Comparison of ENCODE assay signal across 24 mouse cellular contexts in genomic region chr11:121481129-121481528, GRCm38 (mm10). TPM values are rescaled to one million over a fixed set of nuclear protein-coding genes. Genes with fewer than 3 reads are reported as not detected.
DNase-seq lines count a peak whose midpoint lies in the region; ATAC-seq and TF ChIP-seq lines count a peak whose summit lies in the region.
"Had no signal": no experiment of that assay in that cellular context is flagged by ENCODE, and none has a peak within 500 bp of the region (broad histone marks: within the 10 kb centered on the region; RNA-seq: fewer than 3 reads in every experiment).

No protein-coding gene starts in this region.

- ATAC-seq in liver, embryonic 14.5 days (ENCODE audit: insufficient read depth), result 0 out of 2 replicates have a peak, but pooled peaks have one; percentile 21
- ATAC-seq in stomach, embryonic 16.5 days (ENCODE audit: insufficient read depth, low FRiP score), result no peak
- no peak for ATAC-seq in megakaryocyte, adult 5-6 weeks (ENCODE audit: poor library complexity, severe bottlenecking)
- ATAC-seq: forebrain, embryonic 13.5 days; forebrain, postnatal 0 days had no signal

- H3K4me2 ChIP-seq in liver, embryonic 14.5 days (ENCODE audit: low read depth), result no peak overlapping the region
- H3K4me2 ChIP-seq in stomach, embryonic 16.5 days (ENCODE audit: low read depth, low read length), result no peak overlapping the region
- H3K4me2 ChIP-seq: embryonic facial prominence, embryonic 13.5 days; forebrain, embryonic 13.5 days; hindbrain, embryonic 12.5 days had no signal

- TF ChIP-seq CTCF in liver, embryonic 14.5 days (IDR thresholded peaks at IDR 0.05; ENCODE audit: low read depth), result no peak

- DNase-seq in kidney, adult 9 months, result peak; percentile 30
- no peak for DNase-seq in kidney, postnatal 10 days
- peak; percentile 54 for DNase-seq in gonadal fat pad, adult 2 months (ENCODE audit: low read depth)
- DNase-seq in liver, embryonic 14.5 days (ENCODE audit: low read depth in 3 of 3, low spot score in 3 of 3), result no peak
- DNase-seq in adrenal gland, postnatal 4 days (ENCODE audit: low spot score in 2 of 2), result no peak
- no peak for DNase-seq in cerebellum, postnatal 14 days
- DNase-seq: adrenal gland, adult 2 months; adrenal gland, postnatal 25 days; cerebellum, adult 2 months; cerebellum, postnatal 10 days; embryo, embryonic 11 days; forebrain, postnatal 0 days; gastrocnemius, postnatal 14 days; heart, adult 11 months; heart, postnatal 10 days; heart, postnatal 4 days had no signal

- H3K27me3 ChIP-seq in liver, embryonic 14.5 days (ENCODE audit: control insufficient read depth, insufficient read depth, low read length), result no peaks in the 10 kb centered on the region
- H3K27me3 ChIP-seq in stomach, embryonic 16.5 days (ENCODE audit: control insufficient read depth, insufficient read depth, low read length), result no peaks in the 10 kb centered on the region
- H3K27me3 ChIP-seq: embryonic facial prominence, embryonic 13.5 days; forebrain, embryonic 13.5 days; hindbrain, embryonic 12.5 days had no signal

- peaks cover 11% of the 10 kb centered on the region for H3K36me3 ChIP-seq in liver, embryonic 14.5 days (replicated peaks; ENCODE audit: control insufficient read depth, insufficient read depth, low read depth)
- H3K36me3 ChIP-seq in stomach, embryonic 16.5 days (ENCODE audit: control insufficient read depth, insufficient read depth, low read length), result no peaks in the 10 kb centered on the region

- H3K4me1 ChIP-seq in liver, embryonic 14.5 days (replicated peaks; ENCODE audit: control insufficient read depth in 2 of 2, insufficient read depth in 2 of 2, low read length in 1 of 2), result 0 out of 4 replicates have a peak, but pooled peaks cover 0 to 2% of the 10 kb centered on the region in 2 experiments
- no peaks in the 10 kb centered on the region for H3K4me1 ChIP-seq in stomach, embryonic 16.5 days (ENCODE audit: control insufficient read depth, insufficient read depth, low read length)
- H3K4me1 ChIP-seq: embryonic facial prominence, embryonic 13.5 days; forebrain, embryonic 13.5 days; heart, embryonic 10.5 days; hindbrain, embryonic 12.5 days had no signal

- WGBS in liver, embryonic 14.5 days (ENCODE audit: insufficient replicate concordance), result 72% methylated on average over 2 of the region's 2 CpGs
- 82% methylated on average over 2 of the region's 2 CpGs for WGBS in stomach, embryonic 16.5 days

- no peak for TF ChIP-seq EP300 in liver, embryonic 14.5 days (IDR thresholded peaks at IDR 0.05; ENCODE audit: low read depth)

- no peaks in the 10 kb centered on the region for H3K9me3 ChIP-seq in liver, embryonic 14.5 days (ENCODE audit: control insufficient read depth, low read length)
- no peaks in the 10 kb centered on the region for H3K9me3 ChIP-seq in stomach, embryonic 16.5 days (replicated peaks; ENCODE audit: control insufficient read depth, low read length)
- H3K9me3 ChIP-seq: embryonic facial prominence, embryonic 13.5 days; forebrain, embryonic 13.5 days; heart, embryonic 10.5 days; hindbrain, embryonic 12.5 days had no signal

- no peak overlapping the region for H3K9ac ChIP-seq in liver, embryonic 14.5 days (replicated peaks)
- no peak overlapping the region for H3K9ac ChIP-seq in stomach, embryonic 16.5 days (ENCODE audit: low read length)
- H3K9ac ChIP-seq: embryonic facial prominence, embryonic 13.5 days; forebrain, embryonic 13.5 days; forebrain, postnatal 0 days; hindbrain, embryonic 12.5 days had no signal

- H3K27ac ChIP-seq in liver, embryonic 14.5 days, result no peak overlapping the region
- H3K27ac ChIP-seq in stomach, embryonic 16.5 days (ENCODE audit: low read length), result peak overlapping the region; percentile 21; the same call in 1 of the 2 replicates
- H3K27ac ChIP-seq: embryonic facial prominence, embryonic 13.5 days; forebrain, embryonic 13.5 days; heart, embryonic 10.5 days; hindbrain, embryonic 12.5 days had no signal

- H3K4me3 ChIP-seq in liver, embryonic 14.5 days (ENCODE audit: insufficient read depth in 1 of 2, low read depth in 2 of 2, low read length in 2 of 2), result no peak overlapping the region
- H3K4me3 ChIP-seq in stomach, embryonic 16.5 days (replicated peaks; ENCODE audit: low read length), result no peak overlapping the region
- H3K4me3 ChIP-seq: embryonic facial prominence, embryonic 13.5 days; forebrain, embryonic 13.5 days; heart, embryonic 10.5 days; hindbrain, embryonic 12.5 days had no signal

RNA-seq across cellular contexts. Expression of gene Tbcd, which starts 29.4 kb away (rescaled TPM):
- polyA plus RNA-seq in gonadal fat pad, adult 2 months (2012; rRNA removed), result 68.5 and 99.9 TPM in 2 replicates
- polyA plus RNA-seq in liver, embryonic 14.5 days (2012; rRNA removed), result 15.0 and 20.4 TPM in 2 replicates
- 15.6 and 17.2 TPM in 2 replicates for polyA plus RNA-seq in liver, embryonic 14.5 days (2014; fragmentation: Nextera tagmentation; extraction: Ambion mirVana)
- polyA plus RNA-seq in stomach, embryonic 16.5 days (2015; fragmentation: Nextera tagmentation; extraction: Ambion mirVana), result 42.2 and 44.4 TPM in 2 replicates
- 10 to 100 TPM; 45.0 to 46.3 TPM for total RNA-seq in adrenal gland, postnatal 4 days (2021)
- total RNA-seq in megakaryocyte, adult 5-6 weeks (2015), result 28.1 and 28.7 TPM in 2 replicates
- total RNA-seq in megakaryocyte, adult 5-6 weeks (2017), result 34.9 and 43.7 TPM in 2 replicates

RNA-seq across cellular contexts. Expression of gene Zfp750, which starts 38.0 kb away (rescaled TPM):
- polyA plus RNA-seq in gonadal fat pad, adult 2 months (2012; rRNA removed), result 6.7 and 13.2 TPM in 2 replicates
- polyA plus RNA-seq in liver, embryonic 14.5 days (2012; rRNA removed), result 0.11 and 0.12 TPM in 2 replicates
- 0.23 and 0.24 TPM in 2 replicates for polyA plus RNA-seq in liver, embryonic 14.5 days (2014; fragmentation: Nextera tagmentation; extraction: Ambion mirVana)
- 18.3 and 25.8 TPM in 2 replicates for polyA plus RNA-seq in stomach, embryonic 16.5 days (2015; fragmentation: Nextera tagmentation; extraction: Ambion mirVana)
- 1 to 10 TPM in 1 of 2 experiments, under 1 TPM in 1; 0.70 to 1.0 TPM for total RNA-seq in adrenal gland, postnatal 4 days (2021)
- total RNA-seq in megakaryocyte, adult 5-6 weeks (2015), result 0.75 and 1.6 TPM in 2 replicates
- 0.07 and 0.24 TPM in 2 replicates for total RNA-seq in megakaryocyte, adult 5-6 weeks (2017)
- total RNA-seq: common myeloid progenitor, adult 5-6 weeks; gastrocnemius, postnatal 14 days had no signal
- polyA plus RNA-seq: heart, embryonic 14.5 days had no signal

RNA-seq across cellular contexts. Expression of gene Fn3k, which starts 46.4 kb away (rescaled TPM):
- polyA plus RNA-seq in gonadal fat pad, adult 2 months (2012; rRNA removed), result 1.9 and 2.4 TPM in 2 replicates
- polyA plus RNA-seq in liver, embryonic 14.5 days (2012; rRNA removed), result 34.9 and 39.9 TPM in 2 replicates
- polyA plus RNA-seq in liver, embryonic 14.5 days (2014; fragmentation: Nextera tagmentation; extraction: Ambion mirVana), result 49.9 and 51.4 TPM in 2 replicates
- 1.6 and 2.9 TPM in 2 replicates for polyA plus RNA-seq in stomach, embryonic 16.5 days (2015; fragmentation: Nextera tagmentation; extraction: Ambion mirVana)
- 1 to 10 TPM; 5.3 to 5.4 TPM for total RNA-seq in adrenal gland, postnatal 4 days (2021)
- 0.36 and 0.45 TPM in 2 replicates for total RNA-seq in megakaryocyte, adult 5-6 weeks (2015)
- total RNA-seq in megakaryocyte, adult 5-6 weeks (2017), result 0.18 and 1.1 TPM in 2 replicates

RNA-seq across cellular contexts. Expression of gene Fn3krp, which starts 59.9 kb away (rescaled TPM):
- 9.8 and 13.6 TPM in 2 replicates for polyA plus RNA-seq in gonadal fat pad, adult 2 months (2012; rRNA removed)
- polyA plus RNA-seq in liver, embryonic 14.5 days (2012; rRNA removed), result 19.9 and 24.4 TPM in 2 replicates
- 23.5 and 24.2 TPM in 2 replicates for polyA plus RNA-seq in liver, embryonic 14.5 days (2014; fragmentation: Nextera tagmentation; extraction: Ambion mirVana)
- polyA plus RNA-seq in stomach, embryonic 16.5 days (2015; fragmentation: Nextera tagmentation; extraction: Ambion mirVana), result 8.3 and 9.4 TPM in 2 replicates
- 10 to 100 TPM; 14.8 to 16.1 TPM for total RNA-seq in adrenal gland, postnatal 4 days (2021)
- 5.1 and 5.7 TPM in 2 replicates for total RNA-seq in megakaryocyte, adult 5-6 weeks (2015)
- total RNA-seq in megakaryocyte, adult 5-6 weeks (2017), result 9.6 and 10.0 TPM in 2 replicates

Comparison
In these comparisons a context has a peak if more than half of its experiments do, and no peak if none do; other contexts are left out.
1. DNase-seq: peak in kidney, adult 9 months (single experiment) and gonadal fat pad, adult 2 months (single experiment); none in kidney, postnatal 10 days (single experiment), liver, embryonic 14.5 days (0 of 3), adrenal gland, postnatal 4 days (0 of 2) and cerebellum, postnatal 14 days (0 of 2).